Mouse (Mus musculus) layer of hippocampus, postnatal 14 days (tissue): ENCODE data around the gene Atf2. TPM values are rescaled to one million over a fixed set of nuclear protein-coding genes. Genes with fewer than 3 reads are reported as not detected.

Source experiments
- DNase-seq, 2 experiments: peaks; one replicate each; pipeline ENCODE4 v3.0.0; 2021 to 2022; ENCODE audit warnings: low spot score in 2 of 2, mixed read lengths in 1 of 2
- total RNA-seq, 2 experiments: library from RNA; stranded (reverse); gene quantifications; 2 replicates each; pipeline ENCODE4 v1.2.3; 2021

Atf2 gene
- total RNA-seq, 2 experiments from 2014 or later, result 130 to 135 TPM

GRCm38 (mm10) chr2:73779016-73779595 is 113.3 kb downstream of the Atf2 start:
- DNase-seq, result no peak

GRCm38 (mm10) chr2:73776936-73777335 is 115.5 kb downstream of the Atf2 start:
- DNase-seq, result no peak

GRCm38 (mm10) chr2:73775683-73776310 is 116.6 kb downstream of the Atf2 start:
- DNase-seq, result no peak

GRCm38 (mm10) chr2:73774786-73775682 is 117.4 kb downstream of the Atf2 start, which contains the start of gene Chn1:
Chn1 (minus strand) TSS chr2:73775346.
- peak; percentile 82 to 84 for DNase-seq

GRCm38 (mm10) chr2:73772945-73773344 is 119.5 kb downstream of the Atf2 start:
- DNase-seq, result no peak

- no peak for DNase-seq
These were observed 123.8 kb downstream of the Atf2 start for GRCm38 (mm10) chr2:73768669-73769068.

Other genes starting within 250 kb of the Atf2 start
- gene Chn1, start 117.3 kb downstream of the Atf2 start, total RNA-seq, result 1,000 to 10,000 TPM; 1,276 to 1,294 TPM
- gene Atp5g3, start 18.7 kb upstream of the Atf2 start, total RNA-seq, result 100 to 1,000 TPM; 642 to 653 TPM